Mouse (Mus musculus) megakaryocyte, adult 5-6 weeks (primary cell): ENCODE results near the gene Nipsnap2. TPM values are rescaled to one million over a fixed set of nuclear protein-coding genes. Genes with fewer than 3 reads are reported as not detected.

ENCODE experiments used
- total RNA-seq, 2 experiments: library from RNA; stranded (forward) in 1 of 2; stranded (reverse) in 1 of 2; fragments of 153-499, 151-499 nt in 1 of 2; fragments of 221-1000, 200-1000 nt in 1 of 2; gene quantifications; 2 replicates each; pipeline versions ENCODE4 v1.2.3 to v1.2.4; 2015 to 2017

Gene Nipsnap2
- total RNA-seq, 2 experiments from 2014 or later = 26.5 to 29.6 TPM

Other genes starting within 250 kb of the Nipsnap2 start
- gene Sfswap, start 223.8 kb upstream of the Nipsnap2 start, total RNA-seq (2015) = 48.3 and 48.8 TPM in 2 replicates
- gene Sfswap, start 223.8 kb upstream of the Nipsnap2 start, total RNA-seq (2017) = 57.6 and 74.0 TPM in 2 replicates
- 0.18 and 0.49 TPM in 2 replicates for gene Mmp17, start 140.9 kb upstream of the Nipsnap2 start, total RNA-seq (2015)
- gene Mmp17, start 140.9 kb upstream of the Nipsnap2 start, total RNA-seq (2017) = 0.04 TPM in 2 replicates
- 1.7 and 2.0 TPM in 2 replicates for gene Zfp11, start 55.0 kb upstream of the Nipsnap2 start, total RNA-seq (2015)
- gene Zfp11, start 55.0 kb upstream of the Nipsnap2 start, total RNA-seq (2017) = 1.5 and 1.6 TPM in 2 replicates
- gene Sept14, start 16.6 kb upstream of the Nipsnap2 start, total RNA-seq (2015) = not detected in 2 replicates
- not detected in 2 replicates for gene Sept14, start 16.6 kb upstream of the Nipsnap2 start, total RNA-seq (2017)
- 106 and 130 TPM in 2 replicates for gene Mrps17, start 9.6 kb upstream of the Nipsnap2 start, total RNA-seq (2015)
- 52.3 and 78.1 TPM in 2 replicates for gene Mrps17, start 9.6 kb upstream of the Nipsnap2 start, total RNA-seq (2017)
- 8.8 and 11.1 TPM in 2 replicates for gene Psph, start 62.4 kb downstream of the Nipsnap2 start, total RNA-seq (2015)
- gene Psph, start 62.4 kb downstream of the Nipsnap2 start, total RNA-seq (2017) = 9.8 and 10.3 TPM in 2 replicates
- 3.7 TPM in 2 replicates for gene Sumf2, start 121.9 kb downstream of the Nipsnap2 start, total RNA-seq (2015)
- 13.5 and 18.7 TPM in 2 replicates for gene Sumf2, start 121.9 kb downstream of the Nipsnap2 start, total RNA-seq (2017)
- 261 and 270 TPM in 2 replicates for gene Chchd2, start 162.4 kb downstream of the Nipsnap2 start, total RNA-seq (2015)
- gene Chchd2, start 162.4 kb downstream of the Nipsnap2 start, total RNA-seq (2017) = 123 and 132 TPM in 2 replicates
- 0.07 TPM in 1 of 2 replicates, not detected in the other for gene Zbed5, start 170.7 kb downstream of the Nipsnap2 start, total RNA-seq (2015)
- not detected in 2 replicates for gene Zbed5, start 170.7 kb downstream of the Nipsnap2 start, total RNA-seq (2017)
- gene Phkg1, start 173.5 kb downstream of the Nipsnap2 start, total RNA-seq (2015) = not detected in 2 replicates
- gene Phkg1, start 173.5 kb downstream of the Nipsnap2 start, total RNA-seq (2017) = 0.41 TPM in 1 of 2 replicates, not detected in the other
- 0.71 and 2.9 TPM in 2 replicates for gene Nupr1l, start 183.5 kb downstream of the Nipsnap2 start, total RNA-seq (2015)
- gene Nupr1l, start 183.5 kb downstream of the Nipsnap2 start, total RNA-seq (2017) = 0.66 and 2.1 TPM in 2 replicates
- 34.7 and 39.4 TPM in 2 replicates for gene Vkorc1l1, start 216.9 kb downstream of the Nipsnap2 start, total RNA-seq (2015)
- 17.9 and 18.6 TPM in 2 replicates for gene Vkorc1l1, start 216.9 kb downstream of the Nipsnap2 start, total RNA-seq (2017)